Comparison of ENCODE assay signal across 13 mouse cellular contexts in the genomic region with DNA sequence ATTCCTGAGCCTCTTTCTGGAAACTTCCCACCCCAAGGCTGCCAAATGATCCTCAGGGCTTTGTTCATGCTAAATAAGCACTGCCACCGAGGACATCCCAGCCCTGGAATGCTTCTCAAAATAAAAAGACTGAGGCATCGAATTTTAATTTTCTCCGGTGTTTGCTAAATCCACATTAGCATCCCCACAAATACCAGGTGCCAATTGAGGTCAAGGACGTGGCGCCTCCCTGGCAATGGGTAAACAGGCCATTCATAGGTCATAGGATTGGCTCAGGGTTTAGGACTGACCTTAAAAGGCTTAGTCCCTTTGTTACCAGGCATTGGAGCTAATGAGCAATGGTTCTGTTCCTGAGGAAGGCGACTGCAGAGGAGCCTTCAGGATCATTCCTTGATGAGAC.
"Had no signal": no experiment of that assay in that cellular context is flagged by ENCODE, and none has a peak within 500 bp of the region (broad histone marks: within the 10 kb centered on the region; RNA-seq: fewer than 3 reads in every experiment).

No protein-coding gene starts in this region.

- H3K9ac ChIP-seq: limb, embryonic 15.5 days; liver, embryonic 14.5 days; midbrain, embryonic 12.5 days; neural tube, embryonic 13.5 days; stomach, embryonic 15.5 days had no signal

- H3K4me1 ChIP-seq: limb, embryonic 15.5 days; neural tube, embryonic 13.5 days; stomach, embryonic 15.5 days had no signal

- H3K27me3 ChIP-seq: limb, embryonic 15.5 days; midbrain, embryonic 12.5 days; neural tube, embryonic 13.5 days; stomach, embryonic 15.5 days had no signal

- ATAC-seq: midbrain, embryonic 16.5 days had no signal

- H3K4me3 ChIP-seq: limb, embryonic 15.5 days; midbrain, embryonic 12.5 days; neural tube, embryonic 13.5 days; stomach, embryonic 15.5 days had no signal

- H3K27ac ChIP-seq: limb, embryonic 15.5 days; liver, embryonic 14.5 days; midbrain, embryonic 12.5 days; neural tube, embryonic 13.5 days; stomach, embryonic 15.5 days had no signal

- H3K36me3 ChIP-seq: limb, embryonic 15.5 days; neural tube, embryonic 13.5 days; stomach, embryonic 15.5 days had no signal

- H3K4me2 ChIP-seq: limb, embryonic 15.5 days; midbrain, embryonic 12.5 days; neural tube, embryonic 13.5 days; stomach, embryonic 15.5 days had no signal

- DNase-seq: kidney, postnatal 10 days; layer of hippocampus, adult 9-11 months; layer of hippocampus, postnatal 36 days; lung, adult 18-20 months; right cerebral cortex, postnatal 14 days; thymus, adult 2 months; thymus, postnatal 25 days had no signal

- H3K9me3 ChIP-seq: limb, embryonic 15.5 days; midbrain, embryonic 12.5 days; neural tube, embryonic 13.5 days; stomach, embryonic 15.5 days had no signal
